Mouse (Mus musculus) embryonic facial prominence, embryonic 14.5 days (tissue): ENCODE results near the gene Mei1. TPM values are rescaled to one million over a fixed set of nuclear protein-coding genes. Genes with fewer than 3 reads are reported as not detected.
A peak's percentile ranks its signal among the peaks of the same experiment; 100 is the strongest.

Source experiments
- ATAC-seq: fragments of 200-750 bp; cut with Nextera tagmentation; 2 replicates; pipeline ENCODE4 v1.8.0; 2017; ENCODE audit warnings: low read depth, moderate number of reproducible peaks, moderate TSS enrichment
- DNase-seq: peaks from one replicate; pipeline ENCODE4 v3.0.0-alpha.2; 2015; ENCODE audit warnings: low spot score
- H3K27ac ChIP-seq: fragments of 300-500 bp; sonication (generic); replicated peaks from 2 replicates; pipeline ENCODE4 v1.5.1; 2014; ENCODE audit warnings: low read depth, mild to moderate bottlenecking, low read length, moderate library complexity
- H3K27me3 ChIP-seq: fragments of 300-500 bp; sonication (generic); replicated peaks from 2 replicates; pipeline ENCODE4 v1.6.1; 2014; ENCODE audit warnings: low read length; ENCODE audit not compliant: control insufficient read depth, insufficient read depth
- H3K36me3 ChIP-seq: fragments of 300-500 bp; sonication (generic); 2 replicates; pipeline ENCODE4 v1.6.1; 2014; ENCODE audit warnings: low read length, mixed read lengths; ENCODE audit not compliant: control insufficient read depth, insufficient read depth
- H3K4me1 ChIP-seq: fragments of 300-500 bp; sonication (generic); 2 replicates; pipeline ENCODE4 v1.6.1; 2014; ENCODE audit warnings: antibody characterized with exemption, low read length; ENCODE audit not compliant: control insufficient read depth, insufficient read depth
- H3K4me2 ChIP-seq: fragments of 300-500 bp; sonication (generic); 2 replicates; pipeline ENCODE4 v1.6.1; 2014; ENCODE audit warnings: low read depth, mild to moderate bottlenecking, low read length, moderate library complexity, mixed read lengths
- H3K4me3 ChIP-seq: fragments of 300-500 bp; sonication (generic); 2 replicates; pipeline ENCODE4 v1.5.1; 2014; ENCODE audit warnings: low read depth, mild to moderate bottlenecking, low read length
- H3K9ac ChIP-seq: fragments of 300-500 bp; sonication (generic); 2 replicates; pipeline ENCODE4 v1.6.1; 2014; ENCODE audit warnings: low read depth, mild to moderate bottlenecking, low read length, moderate library complexity, mixed read lengths
- H3K9me3 ChIP-seq: fragments of 300-500 bp; sonication (generic); 2 replicates; pipeline ENCODE4 v1.6.1; 2016; ENCODE audit warnings: low read length; ENCODE audit not compliant: control insufficient read depth
- WGBS: fragments of 180-500 bp; shearing (Covaris S2); extraction: QIAGEN DNeasy Blood & Tissue Kit; methylation state at CpG from one replicate; pipeline ENCODE4 v1.1.7; 2014; 5-methylcytosine and 5-hydroxymethylcytosine counted together
- polyA plus RNA-seq: library from polyadenylated mRNA; unstranded; fragments of >200 nt; fragmentation: Nextera tagmentation; extraction: Ambion mirVana; gene quantifications from 2 replicates; pipeline ENCODE4 v1.2.1, GENCODE M21; 2014

The Mei1 gene
- polyA plus RNA-seq, 1 experiment from 2014 or later = not detected

- Histone ChIP-seq H3K9me3 (no peaks in the 10 kb centered on the region), H3K4me3 (no peak overlapping the region), H3K27me3 (no peaks in the 10 kb centered on the region), H3K4me2 (no peak overlapping the region), H3K4me1 (no peaks in the 10 kb centered on the region), H3K36me3 (peaks cover 68% of the 10 kb centered on the region), H3K27ac (no peak overlapping the region), H3K9ac (no peak overlapping the region)
- ATAC-seq = no peak
- WGBS = 97% methylated on average over 1 of the region's 1 CpGs
- peak; percentile 60 for DNase-seq
Measured at GRCm38 (mm10) chr15:82040650-82041049, 29.1 kb upstream of the Mei1 start.

DNA sequence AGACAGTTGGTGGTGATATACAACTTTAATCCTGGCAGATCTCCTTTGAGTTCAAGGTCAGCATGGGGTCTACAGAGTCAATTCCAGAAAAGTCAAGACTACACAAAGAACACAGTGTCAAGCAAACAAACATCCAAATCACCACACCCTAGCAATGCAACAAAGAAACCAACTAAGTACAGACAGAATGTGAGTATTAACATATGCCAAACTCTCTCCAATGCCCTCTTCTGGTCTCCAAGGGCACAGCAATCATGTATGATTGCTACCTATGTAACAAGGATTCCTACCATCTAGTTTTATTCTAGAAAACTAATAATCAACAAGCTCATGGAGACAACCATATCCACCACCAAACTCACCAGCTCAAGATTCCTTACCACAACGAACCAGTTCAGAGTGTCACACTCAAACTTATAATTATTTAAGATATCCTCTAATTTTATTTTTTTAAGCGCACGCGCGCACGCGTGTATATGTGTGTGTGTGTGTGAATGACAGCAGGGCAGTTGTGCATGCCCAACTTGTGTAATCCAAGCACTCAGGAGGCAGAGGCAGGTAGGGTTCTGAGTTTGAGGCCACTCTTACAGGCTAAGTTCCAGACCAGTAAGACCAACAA is 25.5 kb upstream of the Mei1 start:
- H3K27ac ChIP-seq = no peak overlapping the region
- H3K4me2 ChIP-seq = no peak overlapping the region
- 0 out of 2 replicates have a peak, but pooled peaks cover 5% of the 10 kb centered on the region for H3K4me1 ChIP-seq
- ATAC-seq = no peak
- H3K4me3 ChIP-seq = no peak overlapping the region
- H3K36me3 ChIP-seq = peaks cover 35% of the 10 kb centered on the region
- H3K27me3 ChIP-seq = no peaks in the 10 kb centered on the region
- WGBS = 98% methylated on average over 7 of the region's 7 CpGs
- no peak for DNase-seq
- no peak overlapping the region for H3K9ac ChIP-seq
- no peaks in the 10 kb centered on the region for H3K9me3 ChIP-seq

- 3% methylated on average over 26 of the region's 26 CpGs for WGBS
- ATAC-seq (0 out of 2 replicates have a peak, but pooled peaks have one; percentile 10), DNase-seq (no peak)
- Histone ChIP-seq H3K36me3 (peaks cover 16% of the 10 kb centered on the region), H3K27me3 (no peaks in the 10 kb centered on the region), H3K4me2 (peak overlapping the region; percentile 92), H3K9ac (peak overlapping the region; percentile 97), H3K27ac (peak overlapping the region; percentile 94), H3K4me3 (peak overlapping the region; percentile 100), H3K9me3 (no peaks in the 10 kb centered on the region), H3K4me1 (0 out of 2 replicates have a peak, but pooled peaks cover 5% of the 10 kb centered on the region)
Measured at GRCm38 (mm10) chr15:82046246-82046891, 23.4 kb upstream of the Mei1 start.

- ATAC-seq (peak; percentile 89), DNase-seq (peak; percentile 92)
- Histone ChIP-seq H3K27ac (peak within 1 kb of the TSS; percentile 94), H3K4me3 (peak within 1 kb of the TSS; percentile 100), H3K9ac (peak within 1 kb of the TSS; percentile 97), H3K9me3 (no peaks in the 10 kb centered on the region), H3K4me1 (0 out of 2 replicates have a peak, but pooled peaks cover 5% of the 10 kb centered on the region), H3K4me2 (peak within 1 kb of the TSS; percentile 92), H3K36me3 (peaks cover 16% of the 10 kb centered on the region), H3K27me3 (no peaks in the 10 kb centered on the region)
- under 1% methylated on average over 73 of the region's 74 CpGs for WGBS
Measured at GRCm38 (mm10) chr15:82047080-82047883, 22.5 kb upstream of the Mei1 start, which contains the start of gene Snu13. Snu13 (minus strand) TSS chr15:82047598.

- no peak for DNase-seq
- no peak overlapping the region for H3K27ac ChIP-seq
- no peaks in the 10 kb centered on the region for H3K27me3 ChIP-seq
- ATAC-seq = no peak
- H3K9ac ChIP-seq = no peak overlapping the region
- no peaks in the 10 kb centered on the region for H3K9me3 ChIP-seq
- no peaks in the 10 kb centered on the region for H3K4me1 ChIP-seq
- no peak overlapping the region for H3K4me3 ChIP-seq
- H3K4me2 ChIP-seq = no peak overlapping the region
- 51% methylated on average over 5 of the region's 5 CpGs for WGBS
- H3K36me3 ChIP-seq = no peaks in the 10 kb centered on the region
Measured at GRCm38 (mm10) chr15:82052544-82052943, 17.3 kb upstream of the Mei1 start.

- H3K9ac ChIP-seq = no peak within 1 kb of the TSS
- 0 out of 2 replicates have a peak, but pooled peaks cover 2% of the 10 kb centered on the region for H3K27me3 ChIP-seq
- H3K9me3 ChIP-seq = no peaks in the 10 kb centered on the region
- peaks cover 5% of the 10 kb centered on the region for H3K4me1 ChIP-seq
- no peak for ATAC-seq
- no peak within 1 kb of the TSS for H3K4me2 ChIP-seq
- H3K4me3 ChIP-seq = no peak within 1 kb of the TSS
- no peaks in the 10 kb centered on the region for H3K36me3 ChIP-seq
- no peak for DNase-seq
- no peak within 1 kb of the TSS for H3K27ac ChIP-seq
- 77% methylated on average over 1 of the region's 1 CpGs for WGBS
Measured at GRCm38 (mm10) chr15:82058719-82059201, 11.0 kb upstream of the Mei1 start, which contains the start of gene 4930407I10Rik. 4930407I10Rik (plus strand) TSS chr15:82059151.

DNA sequence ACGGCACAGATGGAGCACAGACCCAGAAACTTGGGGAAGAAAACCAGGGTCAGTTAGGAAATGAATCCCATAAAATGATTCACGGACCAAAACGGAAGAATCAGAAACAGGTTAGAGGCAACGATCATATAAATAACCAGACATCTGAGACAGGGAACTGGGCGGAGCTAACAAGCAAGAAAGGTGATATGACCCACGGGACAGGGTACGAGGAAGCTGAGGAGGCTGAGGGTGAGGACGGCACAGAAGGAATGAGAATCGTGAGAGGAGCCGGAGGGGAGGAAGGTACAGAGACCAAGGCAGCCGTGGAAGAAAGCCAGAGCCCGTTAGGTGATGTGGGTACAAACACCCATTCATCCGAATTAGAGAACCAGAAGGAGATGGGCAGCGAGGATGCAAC is 5.9 kb upstream of the Mei1 start:
- Histone ChIP-seq H3K36me3 (no peaks in the 10 kb centered on the region), H3K27ac (no peak overlapping the region; the same call in 1 of the 2 replicates), H3K27me3 (peaks cover 13% of the 10 kb centered on the region), H3K4me2 (peak overlapping the region; percentile 27), H3K4me3 (no peak overlapping the region), H3K9me3 (no peaks in the 10 kb centered on the region), H3K4me1 (peaks cover 10% of the 10 kb centered on the region), H3K9ac (peak overlapping the region; percentile 31; the same call in 1 of the 2 replicates)
- ATAC-seq (peak; percentile 57; the same call in 1 of the 2 replicates), DNase-seq (peak; percentile 41)
- 30% methylated on average over 14 of the region's 14 CpGs for WGBS

GRCm38 (mm10) chr15:82065511-82065910 is 4.3 kb upstream of the Mei1 start:
- Histone ChIP-seq H3K4me2 (no peak overlapping the region), H3K9ac (no peak overlapping the region), H3K4me1 (peaks cover 10% of the 10 kb centered on the region), H3K4me3 (no peak overlapping the region), H3K36me3 (no peaks in the 10 kb centered on the region), H3K27ac (no peak overlapping the region), H3K9me3 (0 out of 2 replicates have a peak, but pooled peaks cover 7% of the 10 kb centered on the region), H3K27me3 (peaks cover 29% of the 10 kb centered on the region)
- peak; percentile 89 for DNase-seq
- WGBS = 22% methylated on average over 7 of the region's 7 CpGs
- no peak for ATAC-seq
